Mouse (Mus musculus) left cerebral cortex, postnatal 4 days (tissue): ENCODE measurements at regions not wholly inside any gene's neighbourhood (a gene's known extent, or its start where the extent isn't known, plus 50 kb on each side); places are given as distances from the start of the nearest gene placed in this dataset.

Source experiments
- DNase-seq: peaks from one replicate; pipeline ENCODE4 v3.0.0-alpha.2; 2022
- intact Hi-C: fragments of 180-260 bp; cut with DNase I; formaldehyde crosslinking; loops from one replicate; pipeline ENCODE4 v1.15.1; 2025

DNA sequence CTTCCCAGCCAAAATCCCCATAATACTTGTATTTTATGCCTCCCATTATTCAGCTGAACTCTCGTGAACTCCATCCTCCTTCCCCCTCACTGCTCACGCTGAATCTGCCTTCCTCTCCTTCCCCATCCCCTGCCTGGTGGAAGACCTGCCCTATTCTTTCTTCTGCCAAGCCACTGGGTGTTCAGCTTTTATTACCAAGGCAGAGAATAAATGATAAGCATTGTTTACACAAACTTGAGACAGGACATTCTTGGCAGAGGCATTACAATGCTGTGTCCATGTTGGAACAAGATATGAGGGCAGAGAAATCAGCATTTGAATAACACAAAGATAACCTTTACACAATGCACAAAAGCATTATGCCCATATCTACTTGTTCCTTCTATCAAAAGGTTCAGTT, 80.2 kb downstream of the Dhrs2 start:
- intact Hi-C loops = no loop called here
- DNase-seq = no peak

DNA sequence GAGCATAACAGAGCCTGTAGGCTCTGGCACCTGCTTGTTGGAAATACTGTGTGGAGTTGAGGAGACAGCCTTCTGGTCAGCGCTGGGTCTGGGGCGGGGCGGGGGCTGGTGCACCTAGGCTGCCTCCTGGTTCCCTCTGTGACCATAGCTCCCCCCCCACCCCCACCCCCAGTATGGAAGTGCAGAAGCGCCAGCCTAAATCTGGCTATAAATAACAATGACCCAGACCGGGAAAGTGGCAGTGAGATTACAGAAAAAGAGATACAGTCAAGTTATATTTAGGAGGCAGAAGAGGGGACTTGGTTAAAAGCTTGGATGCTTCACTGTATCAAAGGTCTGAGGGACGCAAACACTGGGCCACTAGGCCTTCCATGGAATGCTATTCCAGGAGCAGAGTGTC, 91.8 kb downstream of the Dhrs2 start:
- intact Hi-C loops = no loop called here
- no peak for DNase-seq

DNA sequence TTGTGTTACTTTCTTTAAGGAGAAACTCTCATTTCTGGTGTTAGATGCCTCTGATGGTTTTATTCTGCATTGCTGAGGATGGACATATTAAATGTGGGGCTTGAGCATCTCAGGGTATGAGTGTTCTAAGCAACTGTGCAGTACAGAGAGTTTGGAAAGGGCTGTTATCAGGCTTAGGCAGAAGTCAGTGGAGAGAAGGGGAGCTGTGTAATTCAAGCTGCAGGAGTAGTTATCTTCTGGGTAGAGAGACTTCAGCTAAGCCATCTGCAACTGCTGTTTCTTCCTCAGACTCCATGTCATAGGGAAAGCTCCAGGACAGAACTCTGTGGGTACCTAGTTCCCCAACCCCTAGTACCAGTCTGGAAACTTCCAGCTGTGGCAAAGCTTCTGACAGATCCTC, 102.1 kb downstream of the Dhrs2 start:
- intact Hi-C loops = no loop called here
- DNase-seq = no peak

DNA sequence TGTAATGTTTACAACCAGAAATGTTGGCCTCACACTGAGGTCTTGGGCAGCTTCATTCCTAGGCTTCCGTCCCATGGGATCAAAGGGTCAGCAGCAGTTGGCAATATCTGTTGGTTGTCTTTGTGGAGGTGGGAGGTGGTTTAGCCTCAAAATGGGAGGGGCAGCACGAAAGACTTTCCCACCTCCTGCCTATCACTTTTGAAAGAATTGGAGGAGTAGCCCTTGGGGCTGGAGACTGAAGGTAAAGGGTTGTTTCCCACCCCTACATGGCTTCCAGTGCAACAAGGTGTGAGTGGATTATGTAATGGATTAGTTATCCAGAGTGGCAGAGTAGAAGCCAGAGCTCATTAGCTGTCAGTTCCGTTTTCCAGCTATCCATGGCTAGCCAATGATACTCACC, 102.5 kb downstream of the Dhrs2 start:
- DNase-seq = no peak
- intact Hi-C loops = no loop called here

DNA sequence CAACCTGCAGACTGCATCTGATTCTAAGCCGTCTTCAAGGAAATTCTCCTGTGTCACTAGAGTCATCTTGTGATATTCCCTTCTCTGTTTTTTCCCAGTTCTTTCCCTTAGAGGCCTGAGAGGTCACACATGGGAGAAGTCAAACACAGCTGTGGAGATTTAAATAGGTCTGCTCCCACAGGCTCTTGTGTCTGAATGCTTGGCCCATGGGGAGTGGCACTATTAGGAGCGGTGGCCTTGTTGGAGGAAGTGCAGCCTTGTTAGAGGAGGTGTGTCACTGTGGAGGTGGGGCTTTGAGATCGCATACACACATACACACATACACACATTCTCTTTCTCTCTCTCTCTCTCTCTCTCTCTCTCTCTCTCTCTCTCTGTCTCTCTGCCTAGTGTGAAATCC, 112.0 kb downstream of the Dhrs2 start:
- DNase-seq = no peak
- intact Hi-C loops = no loop called here

GRCm38 (mm10) chr14:55334305-55334704, 112.5 kb downstream of the Dhrs2 start:
- no peak for DNase-seq
- intact Hi-C loops = no loop called here

DNA sequence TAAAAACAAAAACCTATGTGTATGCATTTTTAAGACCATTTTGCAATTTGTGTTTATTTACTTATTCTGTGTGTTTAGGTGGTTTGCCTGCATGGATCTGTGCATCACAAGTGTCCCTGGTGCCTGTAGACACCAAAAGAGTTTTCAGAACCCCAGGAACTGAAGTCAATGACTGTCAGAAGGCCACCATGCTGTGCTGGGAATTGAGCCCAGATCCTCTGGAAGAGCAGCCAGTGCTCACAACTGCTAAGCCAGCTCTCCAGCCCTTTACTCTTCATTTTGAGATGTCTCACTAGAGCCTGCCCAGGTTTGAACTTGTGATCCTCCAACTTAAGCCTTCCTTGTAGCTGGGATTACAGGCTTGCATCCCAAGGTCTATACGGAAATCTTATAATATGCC, 113.8 kb downstream of the Dhrs2 start:
- intact Hi-C loops = no loop called here
- peak; percentile 51 for DNase-seq

GRCm38 (mm10) chr14:55336451-55337195, 114.8 kb downstream of the Dhrs2 start:
- intact Hi-C loops = no loop called here
- no peak for DNase-seq

- intact Hi-C loops = no loop called here
These were observed 116.2 kb downstream of the Dhrs2 start for GRCm38 (mm10) chr14:55338010-55338409.

GRCm38 (mm10) chr14:55338500-55338899, 116.7 kb downstream of the Dhrs2 start:
- DNase-seq = no peak
- intact Hi-C loops = no loop called here

More at GRCm38 (mm10) chr14:55338010-55338409, 116.2 kb downstream of the Dhrs2 start:
- DNase-seq = peak; percentile 5

GRCm38 (mm10) chr14:55339036-55339614, 117.3 kb downstream of the Dhrs2 start:
- intact Hi-C loops = no loop called here
- DNase-seq = no peak

DNA sequence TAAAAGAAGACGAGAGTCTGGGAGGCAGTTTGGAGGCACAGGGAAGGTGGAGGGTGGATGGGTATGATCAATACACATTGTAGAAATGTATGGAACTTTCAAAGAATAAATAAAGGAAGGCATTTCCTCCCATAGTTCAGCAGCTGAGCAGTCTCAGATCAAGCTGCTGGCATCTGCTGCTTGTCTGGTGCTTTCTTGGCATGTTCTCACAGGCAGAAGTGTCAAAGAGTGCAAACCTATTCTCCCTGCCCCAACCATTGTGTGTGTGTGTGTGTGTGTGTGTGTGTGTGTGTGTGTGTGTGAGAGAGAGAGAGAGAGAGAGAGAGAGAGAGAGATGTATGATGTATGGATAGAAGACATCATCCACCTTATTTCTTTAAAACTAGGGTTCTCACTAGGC, 121.5 kb downstream of the Dhrs2 start:
- peak; percentile 26 for DNase-seq
- intact Hi-C loops = no loop called here

DNA sequence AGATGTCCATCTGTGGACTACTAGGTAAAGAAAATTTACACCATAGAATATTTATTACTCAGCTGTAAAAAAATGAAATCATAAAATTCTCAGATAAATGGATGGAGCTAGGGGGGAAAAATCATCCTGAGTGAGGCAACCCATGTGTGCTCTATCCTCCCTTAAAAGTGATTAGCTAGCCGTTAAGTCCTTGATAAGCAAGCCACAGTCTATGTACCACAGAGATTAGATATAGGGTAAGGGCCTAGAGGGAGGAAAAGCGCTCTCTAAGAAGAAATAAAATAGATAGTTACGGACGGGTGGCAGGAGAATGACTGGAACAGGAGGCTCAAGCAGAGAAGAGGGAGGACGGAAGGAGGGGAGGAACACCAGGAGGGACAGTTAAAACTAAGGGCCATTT, 122.1 kb downstream of the Dhrs2 start:
- intact Hi-C loops = no loop called here
- DNase-seq = no peak

- no peak for DNase-seq
- intact Hi-C loops = no loop called here
These were observed 123.3 kb downstream of the Dhrs2 start for GRCm38 (mm10) chr14:55345091-55345490.

DNA sequence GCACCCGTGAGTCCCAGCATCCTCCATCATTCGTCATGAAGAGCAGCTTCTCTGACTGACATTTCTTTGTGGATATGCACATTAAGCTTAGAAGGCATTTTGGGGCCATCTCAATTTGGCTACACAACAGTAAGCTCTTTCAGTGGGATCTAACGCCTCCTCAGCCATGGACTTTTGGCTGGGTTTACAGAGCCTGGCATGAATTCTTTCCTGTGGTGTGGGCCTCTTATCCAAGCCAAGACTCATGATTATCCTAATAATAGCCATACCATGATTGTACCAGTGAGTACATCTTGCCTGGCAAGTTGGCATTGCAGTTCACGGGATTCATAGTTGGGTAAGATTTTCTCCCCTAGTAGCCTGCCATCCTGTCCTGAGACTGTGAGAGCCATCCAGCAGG, 126.3 kb downstream of the Dhrs2 start:
- intact Hi-C loops = no loop called here
- DNase-seq = peak; percentile 69

- intact Hi-C loops = no loop called here
- DNase-seq = no peak
These were observed 121.3 kb upstream of the Dhrs4 start for GRCm38 (mm10) chr14:55357258-55357657.

DNA sequence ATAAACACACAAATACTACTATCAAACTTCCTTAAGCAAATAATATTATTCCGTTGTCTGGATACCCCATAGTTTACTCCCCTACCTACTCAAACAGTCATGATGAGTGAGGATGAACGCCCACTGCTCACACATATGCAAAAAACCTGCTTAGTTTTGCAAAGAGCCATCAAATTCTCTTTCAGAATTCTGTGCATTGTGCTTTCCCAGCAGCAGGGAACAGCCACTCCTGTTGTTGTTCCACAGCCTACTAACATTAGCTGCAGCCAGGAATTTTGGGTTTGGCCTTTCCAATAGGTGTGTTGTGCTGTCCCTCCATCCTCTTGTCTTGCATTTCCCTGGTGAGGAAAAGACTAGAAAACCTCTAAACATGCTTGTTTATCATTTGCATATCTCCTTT, 120.1 kb upstream of the Dhrs4 start:
- no peak for DNase-seq
- intact Hi-C loops = no loop called here

DNA sequence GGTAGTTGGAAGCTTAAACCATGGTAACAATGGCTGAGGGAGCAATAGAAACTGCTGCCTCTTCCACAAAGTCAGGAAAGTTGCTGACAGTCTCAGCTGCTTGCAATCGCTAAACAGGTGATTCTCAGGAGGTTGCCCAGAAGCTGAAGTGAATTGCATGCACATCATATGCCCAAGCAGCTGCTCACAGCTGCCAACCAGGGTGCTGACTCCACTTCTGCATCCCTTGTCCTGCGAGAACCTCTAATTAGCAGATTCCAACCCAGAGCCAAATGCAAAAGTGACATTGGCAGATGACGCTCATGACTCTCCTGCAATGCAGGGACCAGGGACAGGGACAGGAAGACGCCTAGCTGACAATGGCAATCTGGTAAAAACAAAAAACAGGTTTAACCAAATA, 116.2 kb upstream of the Dhrs4 start:
- DNase-seq = no peak
- intact Hi-C loops = loop anchor here (10.0 kb wide), 1 partner anchor 52 kb away; no protein-coding TSS in a partner anchor

DNA sequence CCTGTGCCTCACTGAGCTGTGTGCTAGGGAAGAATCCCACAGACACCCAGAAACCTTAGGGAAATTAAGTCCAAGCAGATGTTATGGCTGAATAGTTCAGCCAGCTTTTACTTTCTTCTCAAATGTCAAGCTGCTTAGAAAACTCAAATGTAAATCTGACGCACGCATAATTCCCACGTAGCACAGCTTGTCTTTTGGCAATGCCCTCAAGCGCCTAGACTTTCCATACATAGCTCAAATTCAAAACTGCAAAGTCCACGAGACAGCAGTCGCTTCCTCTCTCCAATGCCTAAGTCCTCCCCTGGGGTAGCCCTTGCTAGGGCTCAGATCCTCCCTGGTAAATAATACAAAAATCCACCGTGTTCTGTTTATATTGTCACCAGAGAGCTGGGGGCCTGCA, 115.8 kb upstream of the Dhrs4 start:
- intact Hi-C loops = loop anchor here (10.0 kb wide), 1 partner anchor 52 kb away; no protein-coding TSS in a partner anchor
- no peak for DNase-seq

DNA sequence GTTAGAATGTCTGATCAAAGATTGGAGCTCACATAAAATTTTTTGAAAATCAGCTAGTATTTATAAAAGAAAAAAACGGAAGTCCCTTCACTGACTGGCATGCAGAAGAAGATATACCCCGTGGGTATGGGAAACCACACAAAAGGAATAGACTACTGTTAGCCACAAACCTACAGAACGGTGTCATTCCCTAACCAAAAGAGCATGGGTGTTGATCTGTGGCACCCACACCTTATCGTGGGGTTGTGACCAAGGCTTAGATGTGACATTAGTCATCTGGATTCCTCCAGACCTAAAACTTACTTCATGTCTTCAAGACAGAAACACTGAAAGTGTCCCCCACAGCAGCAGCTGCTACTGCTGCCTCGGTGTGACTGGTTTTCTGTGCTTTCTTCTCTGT, 108.2 kb upstream of the Dhrs4 start:
- intact Hi-C loops = no loop called here
- DNase-seq = no peak

GRCm38 (mm10) chr14:55372960-55373359, 105.6 kb upstream of the Dhrs4 start:
- intact Hi-C loops = no loop called here
- DNase-seq = no peak

DNA sequence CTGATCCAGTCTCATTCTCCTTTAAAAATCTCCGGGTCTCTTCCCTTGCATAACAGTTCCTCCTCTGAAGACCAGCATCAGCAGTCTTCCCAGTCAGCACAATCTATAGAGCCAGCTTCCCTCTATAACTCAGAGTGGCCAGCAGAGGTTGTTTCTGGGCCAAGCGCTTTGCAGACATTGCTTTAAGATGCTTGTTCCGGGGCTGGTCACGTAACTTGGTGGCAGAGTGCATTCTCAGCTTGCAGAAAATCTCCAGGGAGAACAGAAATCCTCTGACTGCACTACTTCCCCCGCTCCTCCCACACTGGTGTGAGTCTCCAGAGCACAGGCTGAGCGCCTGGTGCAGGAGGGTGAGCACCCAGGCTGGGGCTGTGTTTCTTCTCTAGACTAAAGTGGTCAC, 91.8 kb upstream of the Dhrs4 start:
- DNase-seq = peak; percentile 5
- intact Hi-C loops = no loop called here

DNA sequence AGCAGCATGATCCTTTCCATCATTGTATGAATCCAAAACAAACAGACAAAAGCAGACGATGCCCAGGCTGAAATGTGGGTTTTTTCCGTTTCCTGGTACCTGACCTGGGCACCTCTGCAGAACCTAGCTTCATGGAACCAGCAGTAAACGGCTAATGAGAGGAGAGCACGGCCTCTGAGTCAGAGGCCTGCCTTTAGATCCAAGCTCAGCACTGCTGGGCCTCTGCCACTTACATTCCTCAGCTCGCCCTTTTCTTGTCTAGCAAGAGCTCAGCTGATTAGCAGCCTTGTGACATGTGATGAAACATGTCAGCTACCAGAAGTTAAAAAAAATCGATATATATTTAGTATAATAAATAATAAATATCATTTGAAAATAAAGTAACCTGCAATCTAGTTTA, 91.2 kb upstream of the Dhrs4 start:
- intact Hi-C loops = no loop called here
- no peak for DNase-seq
